Mouse (Mus musculus) cortical plate, adult 2 months (tissue): Measurements from ENCODE around the gene Hist1h2bb.

Experiments used
- CTCF ChIP-seq: fragments of 200-500 bp; IDR thresholded peaks from 2 replicates; pipeline ENCODE4 v1.5.1; 2011; ENCODE audit warnings: mild to moderate bottlenecking, control low read depth, low read length; ENCODE audit not compliant: insufficient read depth; ENCODE audit errors: extremely low read depth
- POLR2A ChIP-seq: fragments of 200-500 bp; IDR thresholded peaks from 2 replicates; pipeline ENCODE4 v1.6.1; 2011; ENCODE audit warnings: mild to moderate bottlenecking, low read length, control low read depth; ENCODE audit not compliant: insufficient read depth; ENCODE audit errors: extremely low read depth

- no peak for TF ChIP-seq CTCF
- no peak for TF ChIP-seq POLR2A
These were observed 4.5 kb upstream of the Hist1h2bb start for GRCm38 (mm10) chr13:23742007-23742406.
